In genomic region chr14:77534120-77534519, GRCm38 (mm10) we compare ENCODE assay signal across 30 mouse cellular contexts.
DNase-seq lines count a peak whose midpoint lies in the region; ATAC-seq and TF ChIP-seq lines count a peak whose summit lies in the region.
"Had no signal": no experiment of that assay in that cellular context is flagged by ENCODE, and none has a peak within 500 bp of the region (broad histone marks: within the 10 kb centered on the region; RNA-seq: fewer than 3 reads in every experiment).

No protein-coding gene starts in this region.

- H3K4me1 ChIP-seq in E14TG2a.4 (replicated peaks; ENCODE audit: low read depth, low read length): peaks cover 84% of the 10 kb centered on the region
- H3K4me1 ChIP-seq: embryonic facial prominence, embryonic 10.5 days; embryonic facial prominence, embryonic 15.5 days; forebrain, embryonic 12.5 days; heart, embryonic 15.5 days; hindbrain, embryonic 12.5 days; limb, embryonic 15.5 days; liver, embryonic 13.5 days; neural tube, embryonic 13.5 days; stomach, embryonic 15.5 days had no signal

- no peak for ATAC-seq in megakaryocyte progenitor cell, adult 5-6 weeks (replicated peaks; ENCODE audit: poor library complexity)
- ATAC-seq: CD4-positive, CD25-positive, alpha-beta regulatory T cell, adult 4 months; forebrain, postnatal 0 days; intestine, embryonic 16.5 days; lung, postnatal 0 days; midbrain, embryonic 16.5 days had no signal

- no peak overlapping the region for H3K4me3 ChIP-seq in left cerebral cortex, adult 2 months
- no peak overlapping the region for H3K4me3 ChIP-seq in E14TG2a.4 (replicated peaks; ENCODE audit: low read length)
- H3K4me3 ChIP-seq: embryonic facial prominence, embryonic 10.5 days; embryonic facial prominence, embryonic 15.5 days; forebrain, embryonic 12.5 days; heart, embryonic 10.5 days; heart, embryonic 15.5 days; hindbrain, embryonic 12.5 days; limb, embryonic 15.5 days; liver, embryonic 13.5 days; myocyte; neural tube, embryonic 13.5 days; stomach, embryonic 15.5 days had no signal

- no peaks in the 10 kb centered on the region for H3K9me3 ChIP-seq in E14TG2a.4 (ENCODE audit: low read length)
- H3K9me3 ChIP-seq: embryonic facial prominence, embryonic 10.5 days; embryonic facial prominence, embryonic 15.5 days; forebrain, embryonic 12.5 days; heart, embryonic 10.5 days; heart, embryonic 15.5 days; hindbrain, embryonic 12.5 days; limb, embryonic 15.5 days; liver, embryonic 13.5 days; neural tube, embryonic 13.5 days; stomach, embryonic 15.5 days had no signal

- no peak for TF ChIP-seq CTCF in left cerebral cortex, adult 2 months (IDR thresholded peaks at IDR 0.05)
- 0 out of 2 replicates have a peak, but pooled peaks have one; percentile 7 for TF ChIP-seq CTCF in E14TG2a.4 (conservative IDR thresholded peaks at IDR 0.05; ENCODE audit: low read length)
- no peak for TF ChIP-seq CTCF in brain, embryonic 14.5 days (IDR thresholded peaks at IDR 0.05; ENCODE audit: borderline replicate concordance, extremely low read depth, insufficient read depth, insufficient read length)

- no peak overlapping the region for H3K27ac ChIP-seq in left cerebral cortex, adult 2 months
- H3K27ac ChIP-seq: embryonic facial prominence, embryonic 10.5 days; embryonic facial prominence, embryonic 15.5 days; forebrain, embryonic 12.5 days; heart, embryonic 10.5 days; heart, embryonic 15.5 days; hindbrain, embryonic 12.5 days; kidney, postnatal 0 days; limb, embryonic 15.5 days; liver, embryonic 13.5 days; neural tube, embryonic 13.5 days; stomach, embryonic 15.5 days had no signal

- TF ChIP-seq POLR2A in brain, embryonic 14.5 days (IDR thresholded peaks at IDR 0.05; ENCODE audit: borderline replicate concordance, extremely low read depth, insufficient read depth, insufficient read length, poor library complexity, severe bottlenecking): no peak

- H3K27me3 ChIP-seq in E14TG2a.4 (ENCODE audit: insufficient read depth, low read length): no peaks in the 10 kb centered on the region
- H3K27me3 ChIP-seq: embryonic facial prominence, embryonic 15.5 days; forebrain, embryonic 12.5 days; heart, embryonic 15.5 days; hindbrain, embryonic 12.5 days; limb, embryonic 15.5 days; liver, embryonic 13.5 days; neural tube, embryonic 13.5 days; stomach, embryonic 15.5 days had no signal

- intact Hi-C loops in left cerebral cortex, postnatal 4 days (cut with DNase I): no loop called here
- intact Hi-C loops in left cerebral cortex, adult 2 months (cut with DNase I): no loop called here

- peaks cover 97% of the 10 kb centered on the region for H3K36me3 ChIP-seq in E14TG2a.4 (ENCODE audit: insufficient read depth, low read length)
- H3K36me3 ChIP-seq: embryonic facial prominence, embryonic 10.5 days; embryonic facial prominence, embryonic 15.5 days; forebrain, embryonic 12.5 days; heart, embryonic 10.5 days; heart, embryonic 15.5 days; hindbrain, embryonic 12.5 days; limb, embryonic 15.5 days; liver, embryonic 13.5 days; neural tube, embryonic 13.5 days; stomach, embryonic 15.5 days had no signal

- peak; percentile 30 for DNase-seq in left cerebral cortex, postnatal 4 days
- DNase-seq in left cerebral cortex, adult 2 months (ENCODE audit: extremely low spot score in 1 of 2, low spot score in 2 of 2): no peak
- peak; percentile 40 for DNase-seq in brain, embryonic 14.5 days (ENCODE audit: low read depth)
- DNase-seq in cerebellum, adult 9-11 months: peak; percentile 47
- no peak for DNase-seq in spleen, postnatal 36 days (ENCODE audit: low spot score in 2 of 2)
- no peak for DNase-seq in ovary, postnatal 14 days (ENCODE audit: low spot score)
- DNase-seq: forebrain, postnatal 0 days; gastrocnemius, postnatal 14 days; kidney, adult 8-10 months; liver, embryonic 13.5 days; lung, adult 18-20 months; lung, postnatal 4 days; right cerebral cortex, postnatal 14 days had no signal

Comparison
In these comparisons a context has a peak if more than half of its experiments do, and no peak if none do; other contexts are left out.
1. DNase-seq: peak in left cerebral cortex, postnatal 4 days (single experiment), brain, embryonic 14.5 days (single experiment) and cerebellum, adult 9-11 months (single experiment); none in left cerebral cortex, adult 2 months (0 of 2), spleen, postnatal 36 days (0 of 2) and ovary, postnatal 14 days (single experiment).